Mouse (Mus musculus) thymus, postnatal 14 days (tissue): ENCODE measurements around the gene Arl4d.

Source experiments
- DNase-seq: peaks from one replicate; pipeline ENCODE4 v3.0.0; 2021

The Arl4d gene

DNA sequence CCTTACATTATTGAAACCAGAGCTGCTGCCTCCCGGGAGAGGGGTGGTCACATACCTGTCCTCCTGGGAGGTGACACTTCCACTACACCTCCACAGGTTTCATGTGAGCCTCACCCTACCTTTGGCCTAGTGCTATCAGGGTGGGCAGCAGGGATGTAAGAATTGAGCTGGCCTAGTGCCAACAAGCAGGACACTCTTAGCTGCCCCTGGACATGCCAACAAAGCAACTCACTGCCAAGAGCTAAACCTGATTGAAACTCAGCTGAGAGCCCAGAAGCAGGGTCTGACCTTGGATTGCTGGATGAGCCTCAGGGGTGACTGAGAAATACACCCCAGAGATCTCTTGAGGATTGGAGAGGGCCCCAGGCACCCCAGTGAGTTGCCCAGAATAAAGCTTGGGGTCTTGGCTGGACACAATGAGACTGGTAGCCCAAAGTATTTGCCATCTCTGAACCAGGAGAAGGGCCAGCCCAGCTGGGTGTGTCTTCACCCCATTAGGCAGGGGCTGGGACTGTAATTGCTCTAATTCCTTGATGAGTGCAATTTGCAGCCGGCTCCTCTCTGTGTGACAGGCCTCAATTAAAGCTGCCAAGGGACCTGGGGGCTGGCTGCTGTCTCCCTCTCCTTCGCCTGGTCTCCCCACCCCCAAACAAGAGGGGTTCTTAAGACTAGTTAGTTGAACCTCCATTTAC lies 15.4 kb downstream of the Arl4d start:
- DNase-seq: no peak

DNA sequence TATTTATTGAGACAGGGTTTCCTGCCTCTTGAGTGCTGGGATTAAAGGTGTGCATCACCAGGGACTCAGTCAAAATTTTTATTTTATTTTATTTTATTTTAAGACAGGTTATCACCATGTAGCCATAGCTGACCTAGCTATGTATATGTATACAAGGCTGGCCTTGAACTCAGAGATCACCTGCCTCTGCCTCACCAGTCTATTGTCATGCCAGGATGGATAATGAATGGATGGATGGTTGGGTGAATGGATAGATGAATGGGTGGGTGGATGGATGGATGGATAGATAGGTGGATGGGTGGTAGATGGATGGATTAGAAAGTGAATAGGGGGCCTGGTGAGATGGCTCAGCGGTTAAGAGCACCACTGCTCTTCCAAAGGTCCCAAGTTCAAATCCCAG lies 16.6 kb downstream of the Arl4d start:
- DNase-seq: no peak

DNA sequence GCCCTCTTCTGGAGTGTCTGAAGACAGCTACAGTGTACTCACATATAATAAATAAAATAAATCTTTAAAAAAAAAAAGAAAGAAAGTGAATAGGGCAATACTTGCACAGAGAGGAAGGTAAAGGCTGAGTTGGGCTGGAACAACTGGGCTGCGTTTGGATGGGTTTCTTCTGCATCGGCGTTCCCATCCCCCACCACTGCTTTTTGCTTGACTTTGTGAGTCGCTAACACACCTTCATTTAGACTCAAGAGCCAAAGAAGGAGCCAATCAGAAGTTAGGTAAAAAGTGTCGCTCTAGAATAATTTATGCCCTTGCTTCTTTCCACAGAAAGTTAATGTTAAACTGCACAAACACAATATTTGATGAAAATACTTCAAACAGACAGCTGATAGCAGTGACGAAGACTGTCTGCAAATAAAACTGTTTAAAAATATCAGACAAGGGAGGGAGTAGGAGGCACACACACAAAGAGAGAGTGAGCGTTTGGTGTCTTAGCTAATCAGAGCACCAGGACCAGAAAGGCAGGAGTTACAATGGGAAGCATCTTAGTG lies 17.1 kb downstream of the Arl4d start:
- no peak for DNase-seq

DNA sequence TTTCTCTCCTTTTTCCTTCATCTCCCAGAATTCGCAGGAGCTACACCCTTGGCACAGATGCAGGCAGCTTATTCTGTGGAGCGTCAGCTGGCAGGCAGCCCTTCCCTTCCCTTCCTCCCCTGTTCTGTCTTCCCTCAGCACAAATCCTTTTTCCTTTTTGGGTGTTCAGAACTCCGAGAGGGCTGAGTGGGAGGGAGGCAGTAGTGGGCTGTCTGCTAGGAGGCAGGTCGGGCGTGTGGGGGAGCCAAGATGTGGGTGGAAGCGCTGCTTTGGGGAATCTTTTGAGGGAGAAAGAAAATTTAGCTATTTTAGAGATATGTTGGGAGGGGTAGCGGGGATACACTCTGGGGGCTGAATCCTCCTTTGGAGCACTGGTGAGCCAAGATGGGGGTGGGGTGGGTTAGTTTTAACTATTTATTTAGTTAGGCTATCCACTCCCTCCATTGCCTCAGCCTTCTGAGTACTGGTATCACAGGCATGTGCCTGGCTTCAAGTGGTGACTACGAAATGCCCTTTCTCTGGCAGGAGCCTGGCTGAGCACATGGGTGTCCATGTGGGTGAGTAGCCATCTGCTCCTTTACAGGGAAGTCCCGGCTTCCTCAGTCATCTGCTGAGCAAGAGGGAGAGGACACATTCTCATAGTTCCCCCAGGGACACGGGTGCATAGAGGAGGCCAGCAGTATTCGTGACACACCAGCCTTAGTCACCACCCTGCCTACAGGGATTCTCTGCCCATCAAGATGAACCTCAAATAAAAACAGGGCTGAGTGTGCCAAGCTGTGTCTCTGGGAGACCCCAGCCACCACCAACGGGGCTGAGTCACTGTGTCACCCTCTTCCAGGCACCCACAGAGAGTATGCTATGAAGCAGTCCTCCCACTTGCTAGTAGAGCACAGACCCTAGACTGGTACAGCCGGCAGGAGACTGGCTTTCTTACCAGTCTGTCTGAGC lies 22.3 kb downstream of the Arl4d start:
- no peak for DNase-seq

DNA sequence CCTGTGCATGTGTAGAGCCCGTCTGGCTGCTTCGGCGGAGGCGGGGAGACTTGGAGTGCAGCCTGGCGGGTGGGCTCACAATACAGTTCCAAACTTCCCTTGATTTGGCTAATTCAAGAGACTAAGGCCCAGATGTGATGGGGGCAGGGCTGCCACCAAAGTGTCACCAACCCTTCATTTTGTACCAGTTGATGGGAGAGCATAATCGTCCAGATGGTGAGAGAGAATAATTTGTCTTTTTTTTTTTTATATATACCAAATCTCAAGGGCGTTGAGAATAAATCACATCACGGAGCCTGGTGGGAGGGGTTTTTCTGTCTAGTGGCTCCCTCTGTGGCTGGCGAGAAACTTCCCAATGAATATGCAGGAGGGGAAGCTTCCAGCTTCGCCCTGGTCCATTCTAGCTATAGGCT lies 24.4 kb downstream of the Arl4d start:
- DNase-seq: no peak

DNA sequence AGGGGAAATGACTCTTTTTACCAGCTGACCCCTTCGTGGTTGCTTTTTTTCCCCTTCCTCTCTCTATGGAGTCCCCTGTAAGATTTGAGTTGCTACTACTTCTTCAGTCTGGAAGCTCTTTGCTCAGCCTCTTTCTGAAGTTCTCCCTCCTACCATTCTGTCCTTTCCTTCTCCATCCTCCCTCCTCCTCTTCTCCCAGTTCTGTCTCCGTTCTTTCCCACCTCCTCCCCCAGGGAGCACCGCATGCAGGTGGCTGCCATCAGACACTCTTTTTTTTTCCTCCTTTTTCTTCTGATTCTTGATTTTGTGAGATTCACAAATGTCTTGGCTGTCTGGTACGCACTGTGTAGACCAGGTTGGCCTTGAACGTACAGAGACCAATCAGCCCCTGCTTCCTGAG lies 25.0 kb downstream of the Arl4d start:
- DNase-seq: no peak

DNA sequence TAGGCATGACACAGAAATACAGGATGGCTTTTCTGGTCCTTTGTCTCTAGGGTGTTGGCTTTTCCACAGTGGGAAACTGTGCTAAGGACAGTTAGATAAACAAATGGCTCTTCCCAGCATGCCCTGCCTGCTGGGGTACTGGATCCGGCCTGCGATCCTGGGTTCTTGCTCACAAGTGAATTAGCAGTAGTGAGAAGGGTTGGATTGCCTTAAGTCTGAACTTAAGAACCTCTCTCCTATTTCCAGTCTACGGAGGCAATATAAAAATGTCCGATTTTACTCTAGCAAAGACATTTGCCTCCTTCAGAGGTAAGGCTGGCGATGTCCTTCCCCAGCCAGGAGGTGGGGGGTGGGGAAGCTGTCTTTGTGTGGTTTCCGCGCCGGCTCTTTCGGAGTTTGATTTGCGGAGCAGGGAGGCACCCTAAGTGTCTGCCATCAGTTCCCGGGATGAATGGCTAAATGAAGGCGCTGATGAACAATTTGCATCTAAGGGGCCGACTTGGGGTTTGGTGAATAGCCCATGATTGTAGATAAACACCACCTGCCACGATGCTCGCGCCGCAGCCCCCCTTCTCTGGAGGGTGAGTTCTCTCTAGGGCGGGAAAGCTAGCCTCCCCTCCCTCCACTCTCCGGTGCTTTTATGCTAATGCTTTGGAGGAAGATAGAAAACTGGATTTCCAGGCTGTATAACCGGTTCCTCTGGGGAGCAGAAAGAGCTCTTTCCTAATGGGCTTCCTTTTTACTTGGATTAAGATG lies 30.7 kb downstream of the Arl4d start:
- peak; percentile 52 for DNase-seq

DNA sequence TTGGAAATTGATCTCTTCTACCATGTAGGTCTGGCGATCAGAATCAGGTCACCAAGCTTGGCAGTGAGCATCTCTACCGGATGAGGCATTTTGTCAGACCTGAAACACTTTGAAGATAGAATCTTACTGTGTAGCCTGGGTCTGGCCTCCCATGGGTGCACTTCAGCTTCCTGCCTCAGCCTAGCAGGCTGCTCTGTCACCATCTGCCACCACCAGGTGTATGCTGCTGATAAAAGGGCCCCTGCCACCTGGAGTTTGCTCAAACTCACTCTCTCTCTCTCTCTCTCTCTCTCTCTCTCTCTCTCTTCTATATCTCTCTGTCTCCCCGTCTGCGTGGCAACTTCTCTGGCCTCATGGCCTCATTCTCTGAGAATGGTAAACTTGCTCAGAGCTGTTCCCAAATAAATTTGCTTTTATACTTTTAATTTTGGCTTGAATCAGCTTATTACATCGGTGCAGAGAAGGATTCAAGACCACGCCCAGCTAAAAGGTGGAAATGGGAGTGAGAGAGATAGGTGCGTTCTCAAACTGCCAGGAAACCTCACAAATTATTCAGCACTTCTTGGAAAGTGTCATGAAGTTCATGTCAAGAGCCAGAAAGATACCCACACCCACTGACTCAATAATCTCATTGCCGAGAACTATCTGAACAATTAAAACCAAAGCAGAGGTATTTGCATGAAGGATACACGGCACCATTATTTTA lies 32.0 kb downstream of the Arl4d start:
- peak; percentile 75 for DNase-seq

DNA sequence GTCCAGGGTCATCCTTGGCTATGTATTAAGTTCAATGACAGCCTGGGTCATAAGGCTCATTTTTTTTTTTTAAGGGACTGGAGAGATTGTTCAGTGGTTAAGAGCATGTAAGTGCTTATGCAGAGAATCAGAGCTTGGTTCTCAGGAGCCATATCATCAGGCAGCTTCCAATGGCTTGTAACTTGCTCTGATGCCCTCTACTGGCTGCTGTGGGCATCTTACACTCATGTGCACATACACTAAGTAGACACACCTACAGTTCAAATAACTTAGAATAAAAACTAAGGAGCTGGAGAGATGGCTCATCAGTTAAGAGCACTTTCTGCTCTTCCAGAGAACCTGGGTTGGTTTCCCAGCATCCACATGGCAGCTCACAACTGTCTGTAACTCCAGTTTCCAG lies 32.8 kb downstream of the Arl4d start:
- DNase-seq: no peak

DNA sequence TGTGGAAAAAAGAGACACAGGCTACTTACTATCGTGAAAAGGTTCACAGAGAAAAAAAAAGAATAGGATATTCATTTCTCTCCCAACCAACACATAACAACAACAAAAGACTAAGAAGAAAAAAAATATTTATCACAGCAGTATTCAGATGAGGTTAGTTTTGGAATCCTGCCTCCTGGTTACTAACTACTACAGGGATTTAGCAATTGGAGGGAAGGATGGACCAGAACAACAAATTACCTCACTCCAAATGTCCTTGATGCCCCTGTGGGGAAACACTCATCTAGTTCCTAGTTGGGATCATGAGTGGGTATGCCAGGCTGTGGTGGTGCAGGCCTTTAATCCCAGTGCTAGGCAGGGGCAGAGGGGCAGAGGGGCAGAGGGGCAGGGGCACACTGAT lies 34.2 kb downstream of the Arl4d start:
- no peak for DNase-seq

DNA sequence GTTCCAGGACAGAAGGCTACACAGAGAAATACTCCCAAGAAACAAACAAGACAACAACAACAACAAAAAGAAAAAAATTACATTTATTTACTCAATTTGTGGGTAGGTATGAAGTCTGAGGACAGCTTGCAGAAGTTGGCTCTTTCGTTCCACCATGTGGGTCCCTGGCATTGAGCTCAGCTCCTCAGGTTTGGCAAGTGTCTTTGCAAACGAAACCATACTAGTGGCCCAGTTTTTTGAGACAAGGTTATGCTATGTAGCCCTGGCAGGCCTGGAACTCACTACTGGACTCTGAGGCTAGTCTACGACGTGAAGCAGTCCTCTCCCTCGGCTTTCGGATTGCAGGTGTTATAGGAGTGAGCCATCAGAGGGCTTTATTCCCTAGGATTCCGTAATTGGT lies 34.6 kb downstream of the Arl4d start:
- no peak for DNase-seq

DNA sequence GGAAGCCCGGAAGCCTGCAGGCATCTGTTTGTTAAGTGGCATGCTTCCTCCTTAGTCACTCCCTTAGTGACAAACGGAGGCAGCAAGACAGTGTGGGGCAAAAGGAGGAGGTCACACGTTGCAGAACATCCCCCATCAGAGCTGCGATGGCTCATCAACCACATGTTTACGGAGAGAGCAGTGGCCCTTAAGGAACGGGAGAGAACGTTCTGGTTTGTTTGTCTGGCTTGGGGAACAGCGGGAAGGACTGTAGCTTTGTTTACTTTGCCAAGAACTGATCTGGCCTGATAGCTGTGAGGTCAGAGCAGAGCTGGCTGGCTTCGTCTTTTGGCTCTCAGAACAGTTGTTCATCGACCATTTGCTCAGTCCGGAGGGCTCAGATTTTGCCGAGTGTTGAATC lies 35.1 kb downstream of the Arl4d start:
- DNase-seq: no peak

DNA sequence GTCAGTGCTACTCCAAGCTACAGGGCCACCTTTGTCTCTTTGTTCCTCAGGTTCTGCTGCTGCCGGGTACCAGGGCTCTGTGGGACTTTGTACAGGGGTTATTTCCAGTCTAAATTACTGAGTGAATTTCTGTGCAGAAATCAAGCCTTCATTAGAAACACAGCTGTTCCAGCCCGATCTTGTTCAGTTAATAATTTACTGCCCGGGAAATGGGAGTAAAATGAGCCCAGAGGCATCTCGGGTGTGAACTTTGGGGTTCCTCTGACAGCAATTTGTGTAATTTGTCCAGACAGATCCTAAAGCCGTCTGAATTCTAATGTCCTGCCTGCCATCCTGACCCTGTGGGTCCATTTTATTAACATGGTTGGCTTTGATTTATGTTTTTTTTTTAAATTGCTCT lies 38.7 kb downstream of the Arl4d start:
- DNase-seq: no peak

DNA sequence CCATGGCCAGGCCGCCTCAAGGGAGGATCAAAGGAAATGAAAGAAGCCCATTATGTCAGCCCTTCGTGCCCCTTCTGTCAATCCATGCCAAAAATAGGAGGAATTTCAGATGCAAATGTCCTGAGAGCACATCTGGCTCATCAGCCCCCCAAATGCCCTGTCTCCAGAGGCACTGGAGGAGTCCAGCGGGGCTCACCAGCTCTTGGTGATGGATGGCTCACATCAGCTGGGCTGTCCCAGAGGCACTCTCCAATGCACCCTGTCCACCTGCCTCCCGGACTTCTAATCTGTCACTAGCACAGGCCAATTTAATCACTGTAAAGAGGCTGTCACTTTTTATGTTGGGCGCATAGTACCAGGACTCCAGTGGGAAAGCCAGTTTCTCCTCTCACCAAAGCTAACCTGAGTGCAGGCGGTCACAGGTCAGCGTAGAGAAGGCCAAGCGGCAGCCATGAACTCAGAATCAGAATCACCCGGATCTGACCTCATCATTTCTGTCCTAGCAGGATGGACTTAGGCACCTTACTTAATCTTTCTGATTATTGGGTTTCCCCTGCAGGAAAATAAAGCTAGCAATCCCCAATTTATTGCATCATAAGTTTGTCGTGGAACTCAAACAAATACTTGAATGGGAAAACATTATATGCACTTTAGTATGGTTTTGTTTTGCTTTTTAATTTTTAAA lies 41.6 kb downstream of the Arl4d start:
- DNase-seq: no peak

DNA sequence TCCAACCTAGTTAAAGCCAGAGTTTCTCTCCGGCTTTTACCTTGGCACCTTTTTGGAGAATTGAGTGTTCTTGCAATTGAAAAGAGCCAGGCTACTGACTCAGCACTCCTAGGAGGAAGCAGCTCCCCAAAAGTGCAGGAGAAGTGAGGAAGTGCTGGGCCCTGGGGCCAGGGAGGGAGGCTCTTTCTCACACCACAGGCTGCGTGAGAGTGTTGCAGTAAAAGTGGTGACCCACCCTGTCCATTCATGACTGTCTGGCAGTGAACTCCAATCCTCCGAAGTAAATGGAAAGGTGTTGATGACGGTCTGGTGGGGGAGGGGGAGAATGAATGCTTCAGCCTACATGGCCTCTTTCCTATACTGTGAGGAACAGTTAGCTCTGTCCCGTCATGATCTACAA lies 43.1 kb downstream of the Arl4d start:
- DNase-seq: no peak

DNA sequence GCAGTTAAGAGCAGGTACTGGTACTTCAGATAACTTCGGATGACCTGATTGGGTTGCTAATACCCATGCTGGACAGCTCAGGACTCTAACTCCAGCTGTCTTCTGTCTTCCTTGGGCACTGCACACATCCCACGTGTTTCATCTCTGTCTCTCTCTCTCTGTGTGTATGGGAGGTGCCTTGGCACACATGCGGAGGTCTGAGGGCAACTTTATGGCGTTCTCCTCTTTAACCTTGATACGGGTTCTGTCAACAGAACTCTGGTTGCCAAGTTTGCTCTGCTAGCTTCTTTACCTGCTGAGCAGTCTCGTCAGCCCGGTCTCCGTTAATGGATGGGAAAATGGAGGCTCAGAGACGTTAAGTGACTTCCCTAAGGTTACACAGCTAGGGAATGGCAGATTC lies 47.5 kb downstream of the Arl4d start:
- DNase-seq: no peak

DNA sequence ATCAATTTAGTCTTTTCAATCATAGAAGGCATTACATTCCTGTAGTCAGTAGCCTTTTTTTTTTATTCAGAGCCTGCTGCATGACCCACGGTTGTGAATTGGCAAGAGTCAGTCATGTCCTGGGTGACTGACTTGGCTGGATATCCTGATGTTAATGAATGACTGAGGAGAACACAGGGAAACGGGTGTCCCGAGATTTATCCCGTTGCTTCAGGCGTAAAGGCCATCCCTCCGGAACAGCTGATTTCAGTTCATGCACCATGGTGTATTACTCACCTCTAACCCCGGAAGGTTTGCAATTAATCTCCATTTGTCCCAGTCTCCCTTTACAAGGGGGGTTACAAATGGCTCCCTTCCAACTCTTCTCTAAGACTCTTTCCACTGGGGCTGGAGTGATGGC lies 48.7 kb downstream of the Arl4d start:
- no peak for DNase-seq
